In the genomic region with DNA sequence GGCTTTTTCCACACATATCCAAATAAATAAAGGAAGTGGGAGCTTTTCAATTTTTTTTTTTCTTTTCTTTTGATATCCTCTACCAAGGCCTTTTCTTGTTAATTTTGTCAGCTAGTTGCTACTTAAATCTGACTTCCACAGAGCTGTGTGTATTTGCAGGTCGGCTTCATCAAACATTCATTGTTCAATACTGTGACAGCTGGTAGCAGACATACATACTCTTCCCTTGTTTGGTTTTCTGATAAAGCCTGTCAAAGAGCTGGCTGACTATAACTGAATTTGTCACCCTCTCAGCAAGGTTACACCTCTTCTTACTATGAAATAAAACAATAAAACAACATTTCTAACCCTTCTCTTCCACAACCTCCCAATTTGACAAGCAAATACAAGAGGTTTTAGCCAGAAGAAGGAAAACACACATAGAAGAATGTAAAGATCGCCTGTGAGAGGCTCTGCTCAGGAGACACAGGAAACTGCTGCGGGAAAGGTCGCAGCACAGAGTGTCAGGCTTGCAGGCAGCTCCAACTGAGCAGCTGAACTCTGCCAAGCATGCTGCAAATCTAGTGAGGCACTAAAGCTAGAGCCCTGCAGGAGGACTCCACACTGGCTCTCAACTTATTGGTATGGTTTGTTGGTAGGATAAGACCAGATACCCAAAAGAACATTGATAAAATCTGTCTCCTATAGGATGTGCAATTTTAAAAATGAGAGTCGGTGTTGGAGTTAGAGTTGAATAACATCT, we compare ENCODE assay signal across 17 mouse cellular contexts.
DNase-seq lines count a peak whose midpoint lies in the region; ATAC-seq lines count a peak whose summit lies in the region.
"Had no signal": no experiment of that assay in that cellular context is flagged by ENCODE, and none has a peak within 500 bp of the region (broad histone marks: within the 10 kb centered on the region; RNA-seq: fewer than 3 reads in every experiment).

No protein-coding gene starts in this region.

- H3K27ac ChIP-seq in heart, embryonic 13.5 days (replicated peaks): no peak overlapping the region
- no peak overlapping the region for H3K27ac ChIP-seq in heart, embryonic 12.5 days (ENCODE audit: poor library complexity, severe bottlenecking)
- peak overlapping the region; percentile 31; the same call in 1 of the 2 replicates for H3K27ac ChIP-seq in midbrain, embryonic 12.5 days (replicated peaks)
- H3K27ac ChIP-seq: heart, embryonic 15.5 days; liver, embryonic 12.5 days; macrophage had no signal

- H3K36me3 ChIP-seq in heart, embryonic 13.5 days: no peaks in the 10 kb centered on the region
- H3K36me3 ChIP-seq in heart, embryonic 12.5 days: no peaks in the 10 kb centered on the region
- H3K36me3 ChIP-seq in midbrain, embryonic 12.5 days: no peaks in the 10 kb centered on the region
- H3K36me3 ChIP-seq: heart, embryonic 15.5 days; liver, embryonic 12.5 days had no signal

- H3K27me3 ChIP-seq in heart, embryonic 13.5 days (replicated peaks): peaks cover 64% of the 10 kb centered on the region
- peaks cover 41% of the 10 kb centered on the region for H3K27me3 ChIP-seq in heart, embryonic 12.5 days (replicated peaks)
- H3K27me3 ChIP-seq in midbrain, embryonic 12.5 days: peaks cover 10% of the 10 kb centered on the region
- H3K27me3 ChIP-seq: liver, embryonic 12.5 days had no signal

- no peak overlapping the region for H3K9ac ChIP-seq in heart, embryonic 13.5 days
- no peak overlapping the region for H3K9ac ChIP-seq in heart, embryonic 12.5 days
- no peak overlapping the region for H3K9ac ChIP-seq in midbrain, embryonic 12.5 days (replicated peaks)
- H3K9ac ChIP-seq: heart, embryonic 15.5 days; liver, embryonic 12.5 days had no signal

- H3K9me3 ChIP-seq in heart, embryonic 13.5 days: no peaks in the 10 kb centered on the region
- no peaks in the 10 kb centered on the region for H3K9me3 ChIP-seq in heart, embryonic 12.5 days (replicated peaks)
- no peaks in the 10 kb centered on the region for H3K9me3 ChIP-seq in midbrain, embryonic 12.5 days
- H3K9me3 ChIP-seq: heart, embryonic 15.5 days; liver, embryonic 12.5 days had no signal

- peak; percentile 4 for DNase-seq in brain, adult 2 months (ENCODE audit: low read depth, low spot score)
- DNase-seq in embryo, embryonic 9.5 days (ENCODE audit: extremely low spot score): peak; percentile 29
- DNase-seq in layer of hippocampus, postnatal 10 days (ENCODE audit: low spot score in 2 of 2): no peak
- no peak for DNase-seq in frontal cortex, postnatal 14 days (ENCODE audit: low spot score in 2 of 2)
- DNase-seq: cerebellum, adult 9-10 months; gastrocnemius, postnatal 25 days; kidney, postnatal 25 days; right cerebral cortex, postnatal 4 days; thymus, postnatal 36 days had no signal

- H3K4me1 ChIP-seq in heart, embryonic 13.5 days: peaks cover 19% of the 10 kb centered on the region
- H3K4me1 ChIP-seq in heart, embryonic 12.5 days (replicated peaks): peaks cover 7% of the 10 kb centered on the region
- H3K4me1 ChIP-seq in midbrain, embryonic 12.5 days: peaks cover 13% of the 10 kb centered on the region
- H3K4me1 ChIP-seq: liver, embryonic 12.5 days had no signal

- WGBS in heart, embryonic 13.5 days: 14% methylated on average over 5 of the region's 5 CpGs
- 16% methylated on average over 5 of the region's 5 CpGs for WGBS in heart, embryonic 12.5 days
- 13% methylated on average over 5 of the region's 5 CpGs for whole genome bisulfite sequencing in midbrain, embryonic 12.5 days

- ATAC-seq in heart, embryonic 13.5 days (ENCODE audit: extremely low read depth, insufficient number of reproducible peaks, low FRiP score, low TSS enrichment): no peak
- no peak for ATAC-seq in heart, embryonic 12.5 days (ENCODE audit: insufficient number of reproducible peaks, low FRiP score)
- peak; percentile 41; the same call in 1 of the 2 replicates for ATAC-seq in midbrain, embryonic 12.5 days (ENCODE audit: low FRiP score, low read depth)
- ATAC-seq: liver, embryonic 12.5 days had no signal

- H3K4me3 ChIP-seq in heart, embryonic 13.5 days: no peak overlapping the region
- no peak overlapping the region for H3K4me3 ChIP-seq in heart, embryonic 12.5 days
- H3K4me3 ChIP-seq in midbrain, embryonic 12.5 days: no peak overlapping the region
- H3K4me3 ChIP-seq: erythroblast, embryonic 14.5 days; heart, embryonic 15.5 days; liver, embryonic 12.5 days; myocyte had no signal

- peak overlapping the region; percentile 31 for H3K4me2 ChIP-seq in heart, embryonic 13.5 days
- H3K4me2 ChIP-seq in heart, embryonic 12.5 days: no peak overlapping the region
- H3K4me2 ChIP-seq in midbrain, embryonic 12.5 days (replicated peaks): 0 out of 2 replicates have a peak overlapping the region, but pooled peaks have one; percentile 1
- H3K4me2 ChIP-seq: heart, embryonic 15.5 days; liver, embryonic 12.5 days had no signal

Comparison
In these comparisons a context has a peak if more than half of its experiments do, and no peak if none do; other contexts are left out.
1. DNase-seq: peak in brain, adult 2 months (single experiment) and embryo, embryonic 9.5 days (single experiment); none in layer of hippocampus, postnatal 10 days (0 of 2) and frontal cortex, postnatal 14 days (0 of 2).